Mouse (Mus musculus) lung, embryonic 16.5 days (tissue): Measurements from ENCODE around the gene Nectin3. TPM values are rescaled to one million over a fixed set of nuclear protein-coding genes. Genes with fewer than 3 reads are reported as not detected.

Experiments used
- ATAC-seq: fragments of 200-750 bp; cut with Nextera tagmentation; 2 replicates; pipeline ENCODE4 v1.8.0; 2017; ENCODE audit warnings: low read depth, mild to moderate bottlenecking, moderate library complexity
- H3K27ac ChIP-seq: fragments of 300-500 bp; sonication (generic); 2 replicates; pipeline ENCODE4 v1.5.1; 2014; ENCODE audit warnings: mild to moderate bottlenecking, control low read depth, low read length
- H3K27me3 ChIP-seq: fragments of 300-500 bp; sonication (generic); 2 replicates; pipeline ENCODE4 v1.6.1; 2014; ENCODE audit warnings: low read depth, low read length, mixed read lengths; ENCODE audit not compliant: control insufficient read depth, insufficient read depth
- H3K36me3 ChIP-seq: fragments of 300-500 bp; sonication (generic); 2 replicates; pipeline ENCODE4 v1.6.1; 2014; ENCODE audit warnings: low read length; ENCODE audit not compliant: control insufficient read depth, insufficient read depth
- H3K4me1 ChIP-seq: fragments of 300-500 bp; sonication (generic); replicated peaks from 2 replicates; pipeline ENCODE4 v1.6.1; 2014; ENCODE audit warnings: low read length, mixed read lengths; ENCODE audit not compliant: control insufficient read depth, insufficient read depth
- H3K4me2 ChIP-seq: fragments of 300-500 bp; sonication (generic); 2 replicates; pipeline ENCODE4 v1.6.1; 2014; ENCODE audit warnings: low read depth, low read length, control low read depth
- H3K4me3 ChIP-seq: fragments of 300-500 bp; sonication (generic); 2 replicates; pipeline ENCODE4 v1.5.1; 2014; ENCODE audit warnings: mild to moderate bottlenecking, low read length, control low read depth
- H3K9ac ChIP-seq: fragments of 300-500 bp; sonication (generic); 2 replicates; pipeline ENCODE4 v1.6.1; 2014; ENCODE audit warnings: low read length, control low read depth
- H3K9me3 ChIP-seq: fragments of 300-500 bp; sonication (generic); 2 replicates; pipeline ENCODE4 v1.6.1; 2016; ENCODE audit warnings: low read length; ENCODE audit not compliant: control insufficient read depth
- WGBS: fragments of 180-500 bp; shearing (Covaris S2); extraction: QIAGEN DNeasy Blood & Tissue Kit; methylation state at CpG from one replicate; pipeline ENCODE4 v1.1.7; 2014; 5-methylcytosine and 5-hydroxymethylcytosine counted together
- polyA plus RNA-seq: library from polyadenylated mRNA; unstranded; fragments of >200 nt; fragmentation: Nextera tagmentation; extraction: Ambion mirVana; gene quantifications from 2 replicates; pipeline ENCODE4 v1.2.1, GENCODE M21; 2015

The Nectin3 gene
- polyA plus RNA-seq, 1 experiment from 2014 or later, result 12.1 TPM

DNA sequence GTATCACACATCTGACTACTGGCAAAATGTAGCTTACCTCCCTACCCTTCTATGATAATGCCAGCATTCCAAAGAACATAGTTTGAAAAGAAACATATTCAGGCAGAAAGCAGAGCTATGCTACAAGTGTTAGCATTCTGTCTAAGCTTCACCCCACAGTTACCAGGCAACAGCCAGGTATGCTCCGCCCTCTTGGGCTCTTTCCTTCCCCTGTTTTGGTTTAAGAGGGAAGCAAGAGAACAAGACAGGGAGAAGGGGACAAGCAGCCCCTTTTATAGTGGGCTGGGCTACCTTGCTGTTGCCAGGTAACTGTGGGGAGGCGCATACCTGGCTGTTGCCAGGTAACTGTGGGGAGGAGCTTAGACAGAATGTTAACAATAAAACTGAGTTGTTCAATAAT, 4.0 kb upstream of the Nectin3 start:
- no peak overlapping the region for H3K9ac ChIP-seq
- WGBS, result 58% methylated on average over 2 of the region's 2 CpGs
- ATAC-seq, result peak; percentile 59

DNA sequence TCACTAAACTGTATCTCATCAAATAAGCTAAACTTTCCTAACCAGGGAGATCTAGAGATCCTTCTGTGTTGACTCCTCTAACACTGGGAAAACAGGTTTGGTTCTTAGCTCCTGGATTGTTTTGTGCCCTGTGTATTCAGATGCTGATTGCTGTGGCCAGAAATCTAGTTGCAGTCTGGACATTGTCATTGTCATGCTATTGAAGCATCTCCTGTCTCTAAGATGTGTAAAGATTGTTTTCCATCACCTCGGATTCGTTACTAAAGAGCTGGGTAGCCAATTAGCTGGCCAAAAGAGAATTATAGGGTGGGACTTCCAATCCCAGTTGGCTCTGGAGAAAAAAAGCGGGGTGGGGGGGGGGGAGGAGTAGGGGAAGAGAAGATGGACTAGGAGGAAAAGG, 2.4 kb upstream of the Nectin3 start:
- 73% methylated on average over 3 of the region's 3 CpGs for WGBS
- H3K4me2 ChIP-seq, result no peak overlapping the region
- H3K36me3 ChIP-seq, result no peaks in the 10 kb centered on the region
- no peaks in the 10 kb centered on the region for H3K27me3 ChIP-seq
- no peak overlapping the region for H3K4me3 ChIP-seq
- no peak overlapping the region for H3K9ac ChIP-seq
- no peak overlapping the region for H3K27ac ChIP-seq
- H3K4me1 ChIP-seq, result peaks cover 7% of the 10 kb centered on the region
- ATAC-seq, result no peak
- H3K9me3 ChIP-seq, result no peaks in the 10 kb centered on the region

More for the DNA sequence above, 4.0 kb upstream of the Nectin3 start:
- Histone ChIP-seq H3K9me3 (no peaks in the 10 kb centered on the region), H3K4me3 (no peak overlapping the region), H3K4me1 (peaks cover 7% of the 10 kb centered on the region), H3K4me2 (no peak overlapping the region), H3K27ac (no peak overlapping the region), H3K36me3 (no peaks in the 10 kb centered on the region), H3K27me3 (no peaks in the 10 kb centered on the region)

DNA sequence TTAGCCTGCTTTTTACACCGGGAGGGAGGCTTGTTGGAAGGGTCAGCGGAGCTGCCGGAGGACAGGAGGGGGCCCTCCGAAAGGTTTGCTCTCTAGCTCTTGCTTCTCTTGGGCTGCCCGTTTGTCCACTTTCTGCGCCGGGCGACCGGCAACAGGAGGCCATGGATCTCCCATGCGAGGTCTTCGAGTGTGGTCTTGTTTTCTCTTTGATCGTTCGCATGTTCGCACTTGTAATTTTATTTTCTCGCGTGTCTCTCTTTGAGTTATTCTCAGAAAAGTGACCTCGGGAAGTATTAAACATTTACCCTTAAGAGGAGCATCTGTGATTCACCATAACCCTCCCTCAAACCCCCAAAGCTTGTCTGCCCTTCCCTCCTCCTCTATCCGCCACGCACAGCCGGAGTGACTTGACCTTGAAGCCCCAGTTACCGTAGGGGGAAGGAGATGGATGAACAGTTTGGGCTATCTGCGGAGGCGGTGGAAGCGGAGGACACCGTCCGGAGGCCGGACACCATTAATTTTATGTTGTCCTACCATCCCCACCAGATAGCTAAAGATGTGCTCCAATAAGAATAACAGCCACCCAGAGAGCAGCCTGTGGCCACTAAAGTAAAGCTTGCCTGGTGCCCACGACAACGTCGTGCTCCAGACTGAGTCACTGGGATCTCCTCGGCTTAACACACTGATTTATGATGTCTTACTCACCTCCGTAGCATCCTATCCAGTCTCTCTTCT, 472 bp downstream of the Nectin3 start:
- Histone ChIP-seq H3K27ac (peak overlapping the region; percentile 97), H3K9ac (peak overlapping the region; percentile 97), H3K36me3 (no peaks in the 10 kb centered on the region), H3K4me3 (peak overlapping the region; percentile 91), H3K4me2 (peak overlapping the region; percentile 92), H3K4me1 (peaks cover 14% of the 10 kb centered on the region), H3K27me3 (no peaks in the 10 kb centered on the region), H3K9me3 (no peaks in the 10 kb centered on the region)
- whole genome bisulfite sequencing, result under 1% methylated on average over 32 of the region's 32 CpGs
- ATAC-seq, result no peak

DNA sequence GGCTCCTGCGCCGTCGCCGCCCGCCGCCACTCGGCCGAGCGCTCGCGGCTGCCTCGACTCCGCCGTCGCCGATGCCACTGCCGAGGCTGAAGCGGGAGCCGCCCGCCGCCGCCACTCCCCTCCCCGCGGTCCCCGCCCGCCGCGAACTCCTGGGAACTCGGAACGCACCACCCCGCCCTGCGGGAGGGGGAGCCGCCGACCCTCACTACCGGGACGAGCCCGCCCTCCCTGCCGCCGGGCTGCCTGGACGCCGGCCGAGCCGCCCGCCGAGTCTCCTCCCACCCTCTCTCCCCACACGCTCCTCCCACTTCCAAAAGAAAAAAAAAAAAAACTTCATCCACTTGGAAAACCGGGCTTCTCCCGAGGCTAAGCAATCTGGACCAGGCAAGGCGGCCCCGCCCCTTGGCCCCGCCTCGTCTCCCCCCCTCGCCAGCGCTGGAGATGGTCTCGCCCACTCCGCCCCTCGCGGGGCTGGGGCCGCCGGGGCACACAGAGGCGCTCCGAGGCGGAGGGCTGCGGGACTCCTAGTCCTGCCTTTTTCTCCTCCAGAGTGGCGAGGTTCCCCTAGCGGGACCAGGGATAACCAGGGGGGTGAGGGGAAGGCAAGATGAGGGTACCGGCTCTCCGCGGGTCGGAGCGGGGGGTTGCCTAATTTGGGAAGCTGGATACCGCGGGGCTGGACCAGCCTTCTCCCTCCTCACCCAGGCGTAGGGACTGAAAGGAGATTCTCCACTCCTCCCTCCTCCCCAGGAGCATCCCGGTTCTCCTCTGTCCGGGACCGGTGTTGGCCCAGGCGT, 1.2 kb downstream of the Nectin3 start:
- peak; percentile 95 for ATAC-seq
- 0% methylated on average over 51 of the region's 78 CpGs for WGBS

DNA sequence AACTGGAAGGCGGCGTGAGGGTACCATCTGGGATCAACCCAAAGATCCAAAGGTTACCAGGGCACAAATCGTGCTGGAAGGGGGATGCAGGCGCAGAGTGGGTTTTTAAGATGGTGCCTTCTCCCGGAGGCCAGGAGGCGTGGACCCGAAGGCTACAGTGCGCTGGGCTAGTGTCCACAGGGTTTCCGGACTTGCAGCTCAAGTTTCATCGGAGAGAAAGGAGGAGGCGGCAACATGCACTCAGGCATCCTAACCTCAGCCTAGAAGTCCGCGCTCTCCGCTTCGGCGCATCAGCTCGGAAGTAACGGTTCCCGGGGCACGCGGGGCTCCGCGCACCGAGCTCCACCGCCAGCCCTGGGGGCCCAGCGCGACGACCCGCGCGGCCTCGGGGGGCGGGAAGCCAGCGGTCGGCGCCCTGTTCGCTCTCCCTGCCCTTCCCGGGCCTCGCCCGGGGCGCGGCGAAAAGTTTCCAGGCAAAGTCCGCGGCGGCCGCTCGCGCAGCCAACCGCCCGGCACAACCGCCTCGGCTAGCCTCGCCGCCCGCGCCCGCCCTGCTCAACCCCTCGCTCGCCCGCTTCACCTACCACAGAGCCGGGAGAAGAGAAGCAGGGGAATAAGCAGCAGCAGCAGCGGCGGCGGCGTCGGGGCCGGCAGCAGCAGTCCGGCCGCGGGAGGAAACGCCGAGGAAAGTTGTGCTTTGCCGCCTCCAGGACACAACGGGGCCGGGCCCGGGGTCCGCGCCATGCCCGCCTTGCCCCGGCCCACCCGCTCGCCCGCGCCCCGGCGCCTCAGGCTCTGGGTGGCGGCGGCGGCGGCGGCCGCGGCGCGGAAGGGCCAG, 2.1 kb downstream of the Nectin3 start:
- Histone ChIP-seq H3K4me3 (peak overlapping the region; percentile 91), H3K27ac (peak overlapping the region; percentile 97), H3K36me3 (no peaks in the 10 kb centered on the region), H3K27me3 (no peaks in the 10 kb centered on the region), H3K4me1 (peaks cover 14% of the 10 kb centered on the region), H3K9me3 (no peaks in the 10 kb centered on the region), H3K9ac (peak overlapping the region; percentile 97), H3K4me2 (peak overlapping the region; percentile 92)
- WGBS, result 0% methylated on average over 54 of the region's 96 CpGs
- ATAC-seq, result peak; percentile 41

More for the DNA sequence above, 1.2 kb downstream of the Nectin3 start:
- Histone ChIP-seq H3K9me3 (no peaks in the 10 kb centered on the region), H3K9ac (peak overlapping the region; percentile 97), H3K27ac (peak overlapping the region; percentile 97), H3K36me3 (no peaks in the 10 kb centered on the region), H3K4me2 (peak overlapping the region; percentile 92), H3K27me3 (no peaks in the 10 kb centered on the region), H3K4me3 (peak overlapping the region; percentile 91), H3K4me1 (peaks cover 14% of the 10 kb centered on the region)

DNA sequence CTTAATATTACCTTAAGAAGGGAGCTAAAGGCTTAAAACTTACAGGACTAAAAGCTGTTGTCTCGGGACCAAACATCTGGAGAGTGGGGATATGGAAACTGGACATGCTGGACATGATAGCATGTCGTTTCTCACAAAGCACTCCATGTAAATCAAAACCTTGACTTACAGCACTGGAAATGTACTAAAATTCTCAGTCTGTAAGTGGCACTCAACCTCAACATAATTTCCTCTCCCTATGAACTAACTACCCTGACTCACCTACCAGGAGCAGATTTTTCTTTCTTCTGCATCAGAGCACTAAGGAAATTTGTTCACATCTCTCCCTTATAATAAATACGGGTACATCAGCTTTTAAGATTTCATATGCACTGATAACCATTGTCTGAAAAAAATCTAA, 3.1 kb downstream of the Nectin3 start:
- no peak for ATAC-seq
- 9% methylated on average over 3 of the region's 3 CpGs for WGBS
- H3K27ac ChIP-seq, result no peak overlapping the region

DNA sequence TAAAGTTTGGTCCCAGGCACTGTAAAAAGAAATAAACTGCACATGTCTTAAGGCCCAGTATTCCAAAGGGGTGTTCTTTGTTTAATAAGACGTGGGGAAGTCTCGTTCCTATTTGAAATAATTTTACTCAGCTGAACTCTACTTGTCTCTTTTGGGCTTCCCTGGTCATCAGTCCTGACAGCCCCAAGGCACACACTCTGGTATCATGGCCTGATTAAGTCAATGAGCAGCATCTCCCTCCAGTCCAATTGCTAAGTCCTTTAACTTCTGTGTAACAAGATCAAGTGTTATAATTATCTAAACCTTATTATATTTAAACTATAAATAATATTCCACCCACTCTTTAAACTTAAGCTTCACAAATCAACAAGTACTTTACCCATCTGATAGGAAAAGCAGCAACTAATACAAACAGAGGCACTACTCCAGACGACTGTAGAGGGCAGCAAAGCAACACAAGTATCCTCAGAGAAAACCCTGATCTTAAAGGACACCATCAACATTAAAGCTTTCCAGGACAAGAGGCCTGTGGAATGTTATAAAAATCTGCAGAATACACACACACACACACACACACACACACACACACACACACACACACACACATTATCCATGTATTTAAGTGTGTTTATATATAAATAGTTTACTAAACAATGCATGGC, 10.8 kb downstream of the Nectin3 start:
- Histone ChIP-seq H3K9ac (no peak overlapping the region), H3K4me3 (no peak overlapping the region), H3K27ac (no peak overlapping the region), H3K27me3 (no peaks in the 10 kb centered on the region), H3K4me2 (no peak overlapping the region), H3K9me3 (no peaks in the 10 kb centered on the region), H3K4me1 (no peaks in the 10 kb centered on the region), H3K36me3 (no peaks in the 10 kb centered on the region)
- peak; percentile 72 for ATAC-seq
- WGBS, result 55% methylated on average over 3 of the region's 3 CpGs

More for the DNA sequence above, 3.1 kb downstream of the Nectin3 start:
- Histone ChIP-seq H3K4me2 (peak overlapping the region; percentile 92), H3K9ac (peak overlapping the region; percentile 58), H3K27me3 (no peaks in the 10 kb centered on the region), H3K4me1 (peaks cover 14% of the 10 kb centered on the region), H3K9me3 (no peaks in the 10 kb centered on the region), H3K4me3 (peak overlapping the region; percentile 91), H3K36me3 (no peaks in the 10 kb centered on the region)

DNA sequence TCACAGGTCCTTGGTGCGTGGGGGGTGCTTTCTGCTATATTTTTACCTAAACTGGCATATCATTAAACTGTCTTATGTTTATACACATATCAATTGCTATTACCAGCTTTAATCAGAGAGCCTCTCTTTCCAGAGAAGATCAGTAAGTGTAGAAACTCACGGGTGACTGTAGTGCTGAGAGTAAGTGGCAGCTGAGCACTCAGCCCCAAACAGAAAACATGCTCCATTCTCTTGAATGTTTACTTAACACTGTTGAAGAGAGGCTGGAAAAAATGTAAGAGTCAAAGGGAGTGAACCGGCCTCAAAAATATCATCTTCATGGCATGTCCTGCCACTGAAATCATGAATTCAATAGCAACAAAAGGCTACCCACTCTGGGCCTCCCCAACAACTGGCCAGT, 21.0 kb downstream of the Nectin3 start:
- no peaks in the 10 kb centered on the region; the same call in 1 of the 2 replicates for H3K4me1 ChIP-seq
- no peak for ATAC-seq
- no peak overlapping the region for H3K27ac ChIP-seq
- no peaks in the 10 kb centered on the region for H3K36me3 ChIP-seq
- no peak overlapping the region for H3K4me2 ChIP-seq
- no peaks in the 10 kb centered on the region for H3K9me3 ChIP-seq
- no peaks in the 10 kb centered on the region for H3K27me3 ChIP-seq
- WGBS, result 37% methylated on average over 3 of the region's 3 CpGs
- H3K4me3 ChIP-seq, result no peak overlapping the region
- H3K9ac ChIP-seq, result no peak overlapping the region
